Mouse (Mus musculus) mature B cell (primary cell): ENCODE results near the gene Cog5.

Experiments
- in situ Hi-C: fragments of 300-500 bp; cut with MboI; formaldehyde crosslinking; loops from 2 replicates; pipeline ENCODE4 v1.14.3; 2019

Cog5 gene

GRCm38 (mm10) chr12:31892771-31893170, 238.1 kb downstream of the Cog5 start:
- in situ Hi-C loops, result no loop called here

GRCm38 (mm10) chr12:31895095-31895734, 240.5 kb downstream of the Cog5 start:
- in situ Hi-C loops, result no loop called here

GRCm38 (mm10) chr12:31895888-31896287, 241.2 kb downstream of the Cog5 start:
- in situ Hi-C loops, result no loop called here

- in situ Hi-C loops, result no loop called here
Measured at GRCm38 (mm10) chr12:31896295-31896694, 241.6 kb downstream of the Cog5 start.

- in situ Hi-C loops, result no loop called here
Measured at GRCm38 (mm10) chr12:31896986-31897385, 242.3 kb downstream of the Cog5 start.

- in situ Hi-C loops, result no loop called here
Measured at GRCm38 (mm10) chr12:31897456-31897855, 242.8 kb downstream of the Cog5 start.

GRCm38 (mm10) chr12:31900391-31900914, 245.8 kb downstream of the Cog5 start:
- in situ Hi-C loops, result no loop called here

- in situ Hi-C loops, result no loop called here
Measured at GRCm38 (mm10) chr12:31905696-31906551, 251.3 kb downstream of the Cog5 start.

- in situ Hi-C loops, result no loop called here
Measured at GRCm38 (mm10) chr12:31907436-31907835, 252.8 kb downstream of the Cog5 start.

- in situ Hi-C loops, result no loop called here
Measured at GRCm38 (mm10) chr12:31912966-31913551, 258.4 kb downstream of the Cog5 start.

- in situ Hi-C loops, result no loop called here
Measured at GRCm38 (mm10) chr12:31913614-31914013, 258.9 kb downstream of the Cog5 start.

- in situ Hi-C loops, result no loop called here
Measured at GRCm38 (mm10) chr12:31916691-31917090, 262.0 kb downstream of the Cog5 start.

- in situ Hi-C loops, result no loop called here
Measured at GRCm38 (mm10) chr12:31917245-31917644, 262.6 kb downstream of the Cog5 start.

GRCm38 (mm10) chr12:31920464-31921405, 266.1 kb downstream of the Cog5 start:
- in situ Hi-C loops, result no loop called here

- in situ Hi-C loops, result no loop called here
Measured at GRCm38 (mm10) chr12:31924135-31924534, 269.5 kb downstream of the Cog5 start.

GRCm38 (mm10) chr12:31925343-31925742, 270.7 kb downstream of the Cog5 start:
- in situ Hi-C loops, result loop anchor here (25.0 kb wide), 1 partner anchor 413 kb away; no protein-coding TSS in a partner anchor

- in situ Hi-C loops, result loop anchor here (25.0 kb wide), 1 partner anchor 414 kb away; no protein-coding TSS in a partner anchor
Measured at GRCm38 (mm10) chr12:31926661-31927061, 272.0 kb downstream of the Cog5 start.

GRCm38 (mm10) chr12:31928498-31928897, 273.8 kb downstream of the Cog5 start:
- in situ Hi-C loops, result loop anchor here (25.0 kb wide), 1 partner anchor 416 kb away; no protein-coding TSS in a partner anchor

GRCm38 (mm10) chr12:31931818-31932217, 277.1 kb downstream of the Cog5 start:
- in situ Hi-C loops, result loop anchor here (25.0 kb wide), 1 partner anchor 420 kb away; no protein-coding TSS in a partner anchor

- in situ Hi-C loops, result loop anchor here (25.0 kb wide), 1 partner anchor 424 kb away; no protein-coding TSS in a partner anchor
Measured at GRCm38 (mm10) chr12:31936657-31937300, 282.1 kb downstream of the Cog5 start.
